Mouse (Mus musculus): ENCODE data around the gene Smg9.

GRCm38 (mm10) chr7:24439191-24439590 lies 39.8 kb downstream of the Smg9 start:
- TF ChIP-seq CTCF (IDR thresholded peaks at IDR 0.05; ENCODE audit: borderline replicate concordance, extremely low read depth, insufficient read depth, insufficient read length) (no peak), POLR2A (IDR thresholded peaks at IDR 0.05; ENCODE audit: borderline replicate concordance, extremely low read depth, insufficient read depth, insufficient read length, poor library complexity, severe bottlenecking) (no peak)
